Comparison of ENCODE assay signal across 23 mouse cellular contexts in the genomic region with DNA sequence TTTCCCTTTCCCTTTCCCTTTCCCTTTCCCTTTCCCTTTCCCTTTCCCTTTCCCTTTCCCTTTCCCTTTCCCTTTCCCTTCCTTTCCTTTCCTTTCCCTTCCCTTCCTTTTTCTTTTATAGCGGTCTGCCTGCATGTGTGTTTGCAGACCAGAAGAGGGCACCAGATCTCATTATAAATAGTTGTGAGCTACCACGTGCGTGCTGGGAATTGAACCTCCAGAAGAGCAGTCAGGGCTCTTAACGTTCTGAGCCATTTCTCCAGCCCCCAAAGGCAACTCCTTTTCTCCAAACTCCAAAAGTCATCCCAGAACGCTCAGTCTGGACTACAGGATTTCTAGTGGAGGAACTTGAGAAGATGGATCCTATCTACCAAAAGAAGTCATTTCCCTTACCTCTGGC. TPM values are rescaled to one million over a fixed set of nuclear protein-coding genes. Genes with fewer than 3 reads are reported as not detected.
A peak's percentile ranks its signal among the peaks of the same experiment; 100 is the strongest.
DNase-seq lines count a peak whose midpoint lies in the region; ATAC-seq and TF ChIP-seq lines count a peak whose summit lies in the region.
"Had no signal": no experiment of that assay in that cellular context is flagged by ENCODE, and none has a peak within 500 bp of the region (broad histone marks: within the 10 kb centered on the region; RNA-seq: fewer than 3 reads in every experiment).

No protein-coding gene starts in this region.

- no peaks in the 10 kb centered on the region for H3K27me3 ChIP-seq in heart, adult 2 months (ENCODE audit: control insufficient read depth, insufficient read depth, low read length)
- H3K27me3 ChIP-seq in heart, embryonic 10.5 days (ENCODE audit: insufficient read depth, poor library complexity, severe bottlenecking), result peaks cover 40% of the 10 kb centered on the region
- no peaks in the 10 kb centered on the region for H3K27me3 ChIP-seq in liver, postnatal 0 days (ENCODE audit: insufficient read depth, low read length)
- H3K27me3 ChIP-seq in liver, embryonic 12.5 days (replicated peaks), result peaks cover 10% of the 10 kb centered on the region
- peaks cover 10% of the 10 kb centered on the region; the same call in 1 of the 2 replicates for H3K27me3 ChIP-seq in ES-Bruce4 (ENCODE audit: control insufficient read depth, insufficient read depth, low read length, poor library complexity, severe bottlenecking)

- no peaks in the 10 kb centered on the region for H3K79me2 ChIP-seq in heart, adult 2 months (replicated peaks; ENCODE audit: control insufficient read depth, insufficient read depth, low read length)

- H3K9me3 ChIP-seq in heart, embryonic 10.5 days, result 0 out of 2 replicates have a peak, but pooled peaks cover 3% of the 10 kb centered on the region
- H3K9me3 ChIP-seq in liver, postnatal 0 days (ENCODE audit: low read length), result no peaks in the 10 kb centered on the region
- no peaks in the 10 kb centered on the region for H3K9me3 ChIP-seq in liver, embryonic 12.5 days (replicated peaks)
- H3K9me3 ChIP-seq in ES-Bruce4 (replicated peaks; ENCODE audit: control insufficient read depth, insufficient read depth, low read length, poor library complexity, severe bottlenecking), result no peaks in the 10 kb centered on the region
- H3K9me3 ChIP-seq: G1E; hindbrain, embryonic 10.5 days; liver, embryonic 13.5 days; midbrain, embryonic 12.5 days; neural tube, embryonic 12.5 days had no signal

- TF ChIP-seq EP300 in heart, adult 2 months (IDR thresholded peaks at IDR 0.05; ENCODE audit: insufficient read depth, low read depth, low read length), result no peak
- no peak for TF ChIP-seq EP300 in liver, postnatal 0 days (IDR thresholded peaks at IDR 0.05; ENCODE audit: low read depth)
- no peak for TF ChIP-seq EP300 in ES-Bruce4 (IDR thresholded peaks at IDR 0.05; ENCODE audit: insufficient read depth, low read depth, low read length)

- no peak overlapping the region for H3K4me2 ChIP-seq in liver, postnatal 0 days (ENCODE audit: low read depth, low read length)
- no peak overlapping the region for H3K4me2 ChIP-seq in liver, embryonic 12.5 days
- H3K4me2 ChIP-seq: forebrain, embryonic 13.5 days; heart, embryonic 12.5 days; limb, embryonic 12.5 days; liver, embryonic 13.5 days; midbrain, embryonic 12.5 days; neural tube, embryonic 12.5 days had no signal

- ATAC-seq in liver, postnatal 0 days, result no peak
- ATAC-seq in liver, embryonic 12.5 days, result no peak
- ATAC-seq: forebrain, embryonic 13.5 days had no signal

- intact Hi-C loops in heart, adult 2 months (cut with DNase I), result no loop called here

- no peak for TF ChIP-seq POLR2A in heart, adult 2 months (IDR thresholded peaks at IDR 0.05; ENCODE audit: insufficient read depth, low read depth, low read length)
- TF ChIP-seq POLR2A in ES-Bruce4 (IDR thresholded peaks at IDR 0.05; ENCODE audit: insufficient read depth, low read length), result no peak

- no peaks in the 10 kb centered on the region for H3K36me3 ChIP-seq in heart, adult 2 months (ENCODE audit: control insufficient read depth, insufficient read depth, low read length)
- no peaks in the 10 kb centered on the region for H3K36me3 ChIP-seq in heart, embryonic 10.5 days
- H3K36me3 ChIP-seq in liver, postnatal 0 days (replicated peaks; ENCODE audit: insufficient read depth, low read length), result no peaks in the 10 kb centered on the region
- no peaks in the 10 kb centered on the region for H3K36me3 ChIP-seq in liver, embryonic 12.5 days
- no peaks in the 10 kb centered on the region for H3K36me3 ChIP-seq in ES-Bruce4 (ENCODE audit: control insufficient read depth, insufficient read depth, low read length, poor library complexity, severe bottlenecking)
- H3K36me3 ChIP-seq: G1E; heart, embryonic 12.5 days; hindbrain, embryonic 10.5 days; limb, embryonic 12.5 days; liver, embryonic 13.5 days; midbrain, embryonic 12.5 days; neural tube, embryonic 12.5 days had no signal

- no peak overlapping the region for H3K4me3 ChIP-seq in heart, adult 2 months
- no peak overlapping the region for H3K4me3 ChIP-seq in heart, embryonic 10.5 days
- H3K4me3 ChIP-seq in liver, postnatal 0 days (ENCODE audit: low read depth, low read length), result no peak overlapping the region
- H3K4me3 ChIP-seq in liver, embryonic 12.5 days, result no peak overlapping the region
- no peak overlapping the region for H3K4me3 ChIP-seq in ES-Bruce4 (ENCODE audit: low read depth, low read length)
- H3K4me3 ChIP-seq: forebrain, embryonic 13.5 days; heart, embryonic 12.5 days; hindbrain, embryonic 10.5 days; limb, embryonic 12.5 days; liver, embryonic 13.5 days; midbrain, embryonic 12.5 days; neural tube, embryonic 12.5 days had no signal

- TF ChIP-seq CTCF in heart, adult 2 months (IDR thresholded peaks at IDR 0.05), result 0 out of 2 replicates have a peak, but pooled peaks have one; percentile 3
- TF ChIP-seq CTCF in liver, postnatal 0 days (IDR thresholded peaks at IDR 0.05; ENCODE audit: low read depth), result peak; percentile 33
- peak; percentile 23 for TF ChIP-seq CTCF in ES-Bruce4 (IDR thresholded peaks at IDR 0.05; ENCODE audit: low read depth, low read length)

- 35% methylated on average over 5 of the region's 5 CpGs for WGBS in heart, adult 2 months
- WGBS in heart, embryonic 10.5 days, result 17% methylated on average over 5 of the region's 5 CpGs
- 36% methylated on average over 5 of the region's 5 CpGs for WGBS in liver, postnatal 0 days (ENCODE audit: insufficient replicate concordance)
- 23% methylated on average over 5 of the region's 5 CpGs for WGBS in liver, embryonic 12.5 days (ENCODE audit: insufficient replicate concordance)

- DNase-seq in heart, adult 2 months, result no peak
- DNase-seq in heart, embryonic 10.5 days (ENCODE audit: low spot score), result no peak
- DNase-seq in liver, postnatal 0 days, result no peak
- peak; percentile 21 for DNase-seq in induced T-regulatory cell, adult 2 months (ENCODE audit: low read depth)
- DNase-seq in testis, postnatal 14 days (ENCODE audit: low spot score), result no peak
- DNase-seq: adrenal gland, postnatal 14 days; cerebellum, adult 8-10 months; heart, postnatal 10 days; kidney, adult 8-10 months; kidney, postnatal 36 days; liver, embryonic 13.5 days; lung, postnatal 10 days; thymus, adult 18-20 months; thymus, postnatal 36 days had no signal

- no peak overlapping the region for H3K27ac ChIP-seq in heart, adult 2 months
- no peak overlapping the region for H3K27ac ChIP-seq in heart, embryonic 10.5 days
- H3K27ac ChIP-seq in liver, postnatal 0 days (ENCODE audit: low read depth), result no peak overlapping the region
- H3K27ac ChIP-seq in liver, embryonic 12.5 days, result no peak overlapping the region
- H3K27ac ChIP-seq in ES-Bruce4 (ENCODE audit: insufficient read depth, low read length), result no peak overlapping the region
- H3K27ac ChIP-seq: forebrain, embryonic 13.5 days; hindbrain, embryonic 10.5 days; limb, embryonic 12.5 days; liver, embryonic 13.5 days; midbrain, embryonic 12.5 days; neural tube, embryonic 12.5 days had no signal

- no peak overlapping the region for H3K9ac ChIP-seq in heart, adult 2 months (ENCODE audit: low read depth, low read length)
- H3K9ac ChIP-seq in liver, postnatal 0 days (replicated peaks), result no peak overlapping the region
- H3K9ac ChIP-seq in liver, embryonic 12.5 days, result no peak overlapping the region
- no peak overlapping the region for H3K9ac ChIP-seq in ES-Bruce4 (ENCODE audit: low read depth, poor library complexity, severe bottlenecking)
- H3K9ac ChIP-seq: forebrain, embryonic 13.5 days; heart, embryonic 12.5 days; limb, embryonic 12.5 days; liver, embryonic 13.5 days; midbrain, embryonic 12.5 days; neural tube, embryonic 12.5 days had no signal

- H3K4me1 ChIP-seq in heart, adult 2 months (ENCODE audit: control insufficient read depth, insufficient read depth, low read length), result peaks cover 2% of the 10 kb centered on the region
- H3K4me1 ChIP-seq in heart, embryonic 10.5 days, result peaks cover 21% of the 10 kb centered on the region
- peaks cover 10% of the 10 kb centered on the region for H3K4me1 ChIP-seq in liver, postnatal 0 days (ENCODE audit: insufficient read depth)
- peaks cover 12% of the 10 kb centered on the region for H3K4me1 ChIP-seq in liver, embryonic 12.5 days
- H3K4me1 ChIP-seq in ES-Bruce4 (ENCODE audit: control insufficient read depth, insufficient read depth, low read length), result peaks cover 3% of the 10 kb centered on the region

RNA-seq across cellular contexts. Expression of a gene that starts 5.1 kb away (rescaled TPM):
- total RNA-seq in heart, adult 2 months (2021), result 100 to 1,000 TPM; 138 to 184 TPM
- 179 and 234 TPM in 2 replicates for polyA plus RNA-seq in heart, adult 2 months (2012; rRNA removed)
- polyA plus RNA-seq in heart, embryonic 10.5 days (2016; fragmentation: Nextera tagmentation; extraction: Ambion mirVana), result 52.7 and 64.6 TPM in 2 replicates
- polyA plus RNA-seq in liver, postnatal 0 days (2015; fragmentation: Nextera tagmentation; extraction: Ambion mirVana), result 31.8 and 32.3 TPM in 2 replicates
- 16.5 and 17.0 TPM in 2 replicates for polyA plus RNA-seq in liver, embryonic 12.5 days (2016; fragmentation: Nextera tagmentation; extraction: Ambion mirVana)
- 21.6 and 22.1 TPM in 2 replicates for polyA plus RNA-seq in ES-Bruce4 (2011; ENCODE audit: insufficient read depth, insufficient read length, low read depth, missing spikeins)

RNA-seq across cellular contexts. Expression of a gene that starts 27.6 kb away (rescaled TPM):
- total RNA-seq in heart, adult 2 months (2021), result under 1 TPM; 0.32 to 0.63 TPM
- polyA plus RNA-seq in heart, adult 2 months (2012; rRNA removed), result 1.1 and 1.4 TPM in 2 replicates
- polyA plus RNA-seq in heart, embryonic 10.5 days (2016; fragmentation: Nextera tagmentation; extraction: Ambion mirVana), result 0.41 and 1.1 TPM in 2 replicates
- polyA plus RNA-seq in liver, postnatal 0 days (2015; fragmentation: Nextera tagmentation; extraction: Ambion mirVana), result 2.5 and 2.9 TPM in 2 replicates
- 2.4 and 2.5 TPM in 2 replicates for polyA plus RNA-seq in liver, embryonic 12.5 days (2016; fragmentation: Nextera tagmentation; extraction: Ambion mirVana)
- polyA plus RNA-seq in ES-Bruce4 (2011; ENCODE audit: insufficient read depth, insufficient read length, low read depth, missing spikeins), result not detected in 2 replicates

RNA-seq across cellular contexts. Expression of a gene that starts 33.6 kb away (rescaled TPM):
- total RNA-seq in heart, adult 2 months (2021), result 100 to 1,000 TPM; 108 to 152 TPM
- 157 and 220 TPM in 2 replicates for polyA plus RNA-seq in heart, adult 2 months (2012; rRNA removed)
- 51.3 and 55.3 TPM in 2 replicates for polyA plus RNA-seq in heart, embryonic 10.5 days (2016; fragmentation: Nextera tagmentation; extraction: Ambion mirVana)
- 106 and 118 TPM in 2 replicates for polyA plus RNA-seq in liver, postnatal 0 days (2015; fragmentation: Nextera tagmentation; extraction: Ambion mirVana)
- polyA plus RNA-seq in liver, embryonic 12.5 days (2016; fragmentation: Nextera tagmentation; extraction: Ambion mirVana), result 41.5 and 42.6 TPM in 2 replicates
- polyA plus RNA-seq in ES-Bruce4 (2011; ENCODE audit: insufficient read depth, insufficient read length, low read depth, missing spikeins), result 30.0 and 37.7 TPM in 2 replicates
